ENCODE assay signal across 8 mouse cellular contexts in the genomic region with DNA sequence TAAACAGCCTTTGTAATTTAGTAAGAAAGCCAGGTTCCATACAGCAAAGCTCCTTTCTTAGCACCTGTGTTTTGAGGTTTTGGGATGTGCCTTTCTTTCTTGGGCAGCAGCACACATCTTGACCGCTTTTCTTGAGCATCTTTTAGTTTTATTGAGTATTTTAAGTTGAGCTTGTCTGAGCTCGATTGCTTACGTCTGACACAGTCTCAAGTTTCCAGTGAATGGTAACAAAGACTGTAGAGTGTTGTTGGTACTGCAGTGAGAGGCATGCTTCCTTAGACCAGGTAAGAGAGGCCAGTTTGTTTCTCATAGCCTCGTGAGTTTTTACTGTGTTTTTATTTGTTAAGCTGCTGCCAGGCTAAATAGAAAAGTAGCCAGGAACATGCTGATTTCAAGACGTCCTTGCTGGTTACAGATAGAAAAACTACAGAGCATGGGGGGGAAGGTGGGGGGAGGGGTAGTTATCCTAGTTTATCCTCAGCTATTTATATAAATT.
DNase-seq lines count a peak whose midpoint lies in the region; ATAC-seq lines count a peak whose summit lies in the region.

No protein-coding gene starts in this region.

- H3K4me2 ChIP-seq in heart, embryonic 11.5 days, result peak overlapping the region; percentile 69
- H3K4me2 ChIP-seq in kidney, embryonic 16.5 days (replicated peaks; ENCODE audit: low read depth, low read length), result peak overlapping the region; percentile 57

- H3K4me3 ChIP-seq in heart, embryonic 11.5 days (ENCODE audit: low read depth, low read length), result peak overlapping the region; percentile 53
- peak overlapping the region; percentile 55 for H3K4me3 ChIP-seq in kidney, embryonic 16.5 days (ENCODE audit: low read length)
- H3K4me3 ChIP-seq in megakaryocyte, embryonic 14.5 days (replicated peaks), result peak overlapping the region; percentile 92

- 0% methylated on average over 5 of the region's 5 CpGs for WGBS in heart, embryonic 11.5 days (ENCODE audit: insufficient replicate concordance)
- WGBS in kidney, embryonic 16.5 days, result 3% methylated on average over 5 of the region's 5 CpGs

- peak overlapping the region; percentile 52 for H3K27ac ChIP-seq in heart, embryonic 11.5 days (ENCODE audit: low read depth, low read length)
- H3K27ac ChIP-seq in kidney, embryonic 16.5 days (ENCODE audit: low read length), result 0 out of 2 replicates have a peak overlapping the region, but pooled peaks have one; percentile 34

- ATAC-seq in common myeloid progenitor, adult 5-6 weeks (replicated peaks; ENCODE audit: low read depth, poor library complexity, severe bottlenecking), result peak; percentile 91
- no peak for ATAC-seq in heart, embryonic 11.5 days (replicated peaks; ENCODE audit: insufficient number of reproducible peaks, low FRiP score, low TSS enrichment)
- peak; percentile 67; the same call in 1 of the 2 replicates for ATAC-seq in kidney, embryonic 16.5 days (ENCODE audit: low FRiP score, low TSS enrichment)

- peak; percentile 30 for DNase-seq in adrenal gland, postnatal 10 days
- no peak for DNase-seq in adrenal gland, postnatal 4 days (ENCODE audit: low spot score in 2 of 2)
- DNase-seq in 3T3-L1 (ENCODE audit: low read depth, low spot score), result peak; percentile 44
- DNase-seq in telencephalon, adult 2 months (ENCODE audit: low read depth, low spot score), result peak; percentile 42

- no peaks in the 10 kb centered on the region for H3K27me3 ChIP-seq in heart, embryonic 11.5 days (ENCODE audit: control insufficient read depth, insufficient read depth, low read length)
- H3K27me3 ChIP-seq in kidney, embryonic 16.5 days (ENCODE audit: insufficient read depth, low read length), result no peaks in the 10 kb centered on the region
- no peaks in the 10 kb centered on the region for H3K27me3 ChIP-seq in megakaryocyte, embryonic 14.5 days (replicated peaks)

- H3K9ac ChIP-seq in heart, embryonic 11.5 days (ENCODE audit: low read depth, low read length), result peak overlapping the region; percentile 73
- H3K9ac ChIP-seq in kidney, embryonic 16.5 days (replicated peaks; ENCODE audit: low read length), result peak overlapping the region; percentile 33

- H3K9me3 ChIP-seq in heart, embryonic 11.5 days (replicated peaks; ENCODE audit: control insufficient read depth, low read length), result no peaks in the 10 kb centered on the region
- H3K9me3 ChIP-seq in kidney, embryonic 16.5 days (ENCODE audit: low read length), result no peaks in the 10 kb centered on the region
- no peaks in the 10 kb centered on the region for H3K9me3 ChIP-seq in megakaryocyte, embryonic 14.5 days

- no peaks in the 10 kb centered on the region for H3K36me3 ChIP-seq in heart, embryonic 11.5 days (ENCODE audit: control insufficient read depth, insufficient read depth, low read length)
- no peaks in the 10 kb centered on the region for H3K36me3 ChIP-seq in kidney, embryonic 16.5 days (ENCODE audit: insufficient read depth, low read length)
- H3K36me3 ChIP-seq in megakaryocyte, embryonic 14.5 days (replicated peaks; ENCODE audit: low read length), result peaks cover 3% of the 10 kb centered on the region

- H3K4me1 ChIP-seq in heart, embryonic 11.5 days (ENCODE audit: control insufficient read depth, insufficient read depth, low read length), result no peaks in the 10 kb centered on the region
- peaks cover 7% of the 10 kb centered on the region; the same call in 1 of the 2 replicates for H3K4me1 ChIP-seq in kidney, embryonic 16.5 days (ENCODE audit: insufficient read depth, low read length)
- H3K4me1 ChIP-seq in megakaryocyte, embryonic 14.5 days, result peaks cover 16% of the 10 kb centered on the region

Comparison
In these comparisons a context has a peak if more than half of its experiments do, and no peak if none do; other contexts are left out.
1. DNase-seq: peak in adrenal gland, postnatal 10 days (single experiment), 3T3-L1 (single experiment) and telencephalon, adult 2 months (single experiment); none in adrenal gland, postnatal 4 days (0 of 2).
2. Peak in every context shown above with its lines, with median percentiles within 50 percentile points of each other: H3K4me3 ChIP-seq.